Mouse (Mus musculus): ENCODE measurements around the gene Fbxw11. TPM values are rescaled to one million over a fixed set of nuclear protein-coding genes. Genes with fewer than 3 reads are reported as not detected.

The Fbxw11 gene
- polyA plus RNA-seq, 1 experiment from 2014 or later = 114 TPM

GRCm38 (mm10) chr11:32650236-32650749, 7.8 kb downstream of the Fbxw11 start:
- no peak overlapping the region for H3K27ac ChIP-seq
- ATAC-seq (ENCODE audit: low FRiP score) (no peak), DNase-seq (ENCODE audit: low spot score) (no peak)
- H3K27me3 ChIP-seq (ENCODE audit: control insufficient read depth, insufficient read depth, low read length) = no peaks in the 10 kb centered on the region
- no peaks in the 10 kb centered on the region for H3K36me3 ChIP-seq (replicated peaks; ENCODE audit: control insufficient read depth, insufficient read depth)
- no peaks in the 10 kb centered on the region for H3K9me3 ChIP-seq (ENCODE audit: control insufficient read depth, low read length)
- no peak overlapping the region for H3K4me2 ChIP-seq (replicated peaks)
- H3K9ac ChIP-seq = no peak overlapping the region
- H3K4me3 ChIP-seq (replicated peaks; ENCODE audit: low read length) = no peak overlapping the region
- 0 out of 2 replicates have a peak, but pooled peaks cover 5% of the 10 kb centered on the region for H3K4me1 ChIP-seq (replicated peaks; ENCODE audit: control insufficient read depth, insufficient read depth, low read length)

GRCm38 (mm10) chr11:32650893-32651590, 8.5 kb downstream of the Fbxw11 start:
- no peak overlapping the region for H3K27ac ChIP-seq
- no peaks in the 10 kb centered on the region for H3K36me3 ChIP-seq (replicated peaks; ENCODE audit: control insufficient read depth, insufficient read depth)
- no peak overlapping the region for H3K4me3 ChIP-seq (replicated peaks; ENCODE audit: low read length)
- no peak overlapping the region for H3K9ac ChIP-seq
- WGBS = 77% methylated on average over 7 of the region's 7 CpGs
- no peaks in the 10 kb centered on the region for H3K9me3 ChIP-seq (ENCODE audit: control insufficient read depth, low read length)
- ATAC-seq (ENCODE audit: low FRiP score) (no peak), DNase-seq (ENCODE audit: low spot score) (no peak)
- no peaks in the 10 kb centered on the region for H3K27me3 ChIP-seq (ENCODE audit: control insufficient read depth, insufficient read depth, low read length)
- 0 out of 2 replicates have a peak, but pooled peaks cover 5% of the 10 kb centered on the region for H3K4me1 ChIP-seq (replicated peaks; ENCODE audit: control insufficient read depth, insufficient read depth, low read length)
- H3K4me2 ChIP-seq (replicated peaks) = no peak overlapping the region

- Histone ChIP-seq H3K27ac (no peak overlapping the region), H3K36me3 (replicated peaks; ENCODE audit: control insufficient read depth, insufficient read depth) (no peaks in the 10 kb centered on the region), H3K27me3 (ENCODE audit: control insufficient read depth, insufficient read depth, low read length) (no peaks in the 10 kb centered on the region), H3K4me1 (replicated peaks; ENCODE audit: control insufficient read depth, insufficient read depth, low read length) (0 out of 2 replicates have a peak, but pooled peaks cover 5% of the 10 kb centered on the region), H3K9ac (no peak overlapping the region), H3K4me3 (replicated peaks; ENCODE audit: low read length) (no peak overlapping the region), H3K9me3 (ENCODE audit: control insufficient read depth, low read length) (no peaks in the 10 kb centered on the region), H3K4me2 (replicated peaks) (no peak overlapping the region)
- no peak for DNase-seq (ENCODE audit: low spot score)
- 91% methylated on average over 1 of the region's 1 CpGs for WGBS
- no peak for ATAC-seq (ENCODE audit: low FRiP score)
These were observed 9.2 kb downstream of the Fbxw11 start for GRCm38 (mm10) chr11:32651723-32652122.

- DNase-seq (ENCODE audit: low spot score) = no peak
- ATAC-seq (ENCODE audit: low FRiP score) = no peak
These were observed 19.6 kb downstream of the Fbxw11 start for GRCm38 (mm10) chr11:32662082-32662656.

GRCm38 (mm10) chr11:32665639-32666038, 23.1 kb downstream of the Fbxw11 start:
- DNase-seq (ENCODE audit: low spot score) = no peak
- Histone ChIP-seq H3K27ac (no peak overlapping the region), H3K4me3 (replicated peaks; ENCODE audit: low read length) (no peak overlapping the region), H3K27me3 (ENCODE audit: control insufficient read depth, insufficient read depth, low read length) (no peaks in the 10 kb centered on the region), H3K4me2 (replicated peaks) (no peak overlapping the region), H3K4me1 (replicated peaks; ENCODE audit: control insufficient read depth, insufficient read depth, low read length) (0 out of 2 replicates have a peak, but pooled peaks cover 7% of the 10 kb centered on the region), H3K9ac (no peak overlapping the region), H3K9me3 (ENCODE audit: control insufficient read depth, low read length) (no peaks in the 10 kb centered on the region), H3K36me3 (replicated peaks; ENCODE audit: control insufficient read depth, insufficient read depth) (no peaks in the 10 kb centered on the region)
- 96% methylated on average over 3 of the region's 3 CpGs for WGBS
- ATAC-seq (ENCODE audit: low FRiP score) = no peak

More at GRCm38 (mm10) chr11:32662082-32662656, 19.6 kb downstream of the Fbxw11 start:
- H3K9me3 ChIP-seq (ENCODE audit: control insufficient read depth, low read length) = no peaks in the 10 kb centered on the region
- no peak overlapping the region for H3K9ac ChIP-seq
- whole genome bisulfite sequencing = 95% methylated on average over 1 of the region's 1 CpGs
- H3K27ac ChIP-seq = no peak overlapping the region
- 0 out of 2 replicates have a peak, but pooled peaks cover 2% of the 10 kb centered on the region for H3K4me1 ChIP-seq (replicated peaks; ENCODE audit: control insufficient read depth, insufficient read depth, low read length)
- H3K4me3 ChIP-seq (replicated peaks; ENCODE audit: low read length) = no peak overlapping the region
- no peaks in the 10 kb centered on the region for H3K27me3 ChIP-seq (ENCODE audit: control insufficient read depth, insufficient read depth, low read length)
- H3K4me2 ChIP-seq (replicated peaks) = no peak overlapping the region
- no peaks in the 10 kb centered on the region for H3K36me3 ChIP-seq (replicated peaks; ENCODE audit: control insufficient read depth, insufficient read depth)

GRCm38 (mm10) chr11:32666983-32667382, 24.5 kb downstream of the Fbxw11 start:
- H3K4me3 ChIP-seq (replicated peaks; ENCODE audit: low read length) = no peak overlapping the region
- H3K4me1 ChIP-seq (replicated peaks; ENCODE audit: control insufficient read depth, insufficient read depth, low read length) = 0 out of 2 replicates have a peak, but pooled peaks cover 7% of the 10 kb centered on the region
- DNase-seq (ENCODE audit: low spot score) (no peak), ATAC-seq (ENCODE audit: low FRiP score) (no peak)
- H3K36me3 ChIP-seq (replicated peaks; ENCODE audit: control insufficient read depth, insufficient read depth) = no peaks in the 10 kb centered on the region
- no peak overlapping the region for H3K9ac ChIP-seq
- H3K9me3 ChIP-seq (ENCODE audit: control insufficient read depth, low read length) = no peaks in the 10 kb centered on the region
- no peak overlapping the region for H3K27ac ChIP-seq
- no peak overlapping the region for H3K4me2 ChIP-seq (replicated peaks)
- no peaks in the 10 kb centered on the region for H3K27me3 ChIP-seq (ENCODE audit: control insufficient read depth, insufficient read depth, low read length)

GRCm38 (mm10) chr11:32671480-32671879, 29.0 kb downstream of the Fbxw11 start:
- no peaks in the 10 kb centered on the region for H3K27me3 ChIP-seq (ENCODE audit: control insufficient read depth, insufficient read depth, low read length)
- H3K9ac ChIP-seq = no peak overlapping the region
- no peak overlapping the region for H3K4me2 ChIP-seq (replicated peaks)
- no peak overlapping the region for H3K27ac ChIP-seq
- H3K9me3 ChIP-seq (ENCODE audit: control insufficient read depth, low read length) = no peaks in the 10 kb centered on the region
- H3K4me1 ChIP-seq (replicated peaks; ENCODE audit: control insufficient read depth, insufficient read depth, low read length) = 0 out of 2 replicates have a peak, but pooled peaks cover 10% of the 10 kb centered on the region
- WGBS = 91% methylated on average over 4 of the region's 4 CpGs
- H3K36me3 ChIP-seq (replicated peaks; ENCODE audit: control insufficient read depth, insufficient read depth) = no peaks in the 10 kb centered on the region
- ATAC-seq (ENCODE audit: low FRiP score) (no peak; the same call in 1 of the 2 replicates), DNase-seq (ENCODE audit: low spot score) (no peak)
- H3K4me3 ChIP-seq (replicated peaks; ENCODE audit: low read length) = no peak overlapping the region

- H3K9ac ChIP-seq = no peak overlapping the region
- peaks cover 8% of the 10 kb centered on the region; the same call in 1 of the 2 replicates for H3K4me1 ChIP-seq (replicated peaks; ENCODE audit: control insufficient read depth, insufficient read depth, low read length)
- ATAC-seq (ENCODE audit: low FRiP score) (no peak), DNase-seq (ENCODE audit: low spot score) (no peak)
- no peak overlapping the region for H3K4me3 ChIP-seq (replicated peaks; ENCODE audit: low read length)
- no peaks in the 10 kb centered on the region for H3K9me3 ChIP-seq (ENCODE audit: control insufficient read depth, low read length)
- no peak overlapping the region for H3K27ac ChIP-seq
- H3K36me3 ChIP-seq (replicated peaks; ENCODE audit: control insufficient read depth, insufficient read depth) = no peaks in the 10 kb centered on the region
- no peak overlapping the region for H3K4me2 ChIP-seq (replicated peaks)
- 60% methylated on average over 3 of the region's 3 CpGs for WGBS
- no peaks in the 10 kb centered on the region for H3K27me3 ChIP-seq (ENCODE audit: control insufficient read depth, insufficient read depth, low read length)
These were observed 34.3 kb downstream of the Fbxw11 start for GRCm38 (mm10) chr11:32676777-32677176.

- no peak overlapping the region for H3K27ac ChIP-seq
- H3K4me1 ChIP-seq (replicated peaks; ENCODE audit: control insufficient read depth, insufficient read depth, low read length) = peaks cover 8% of the 10 kb centered on the region; the same call in 1 of the 2 replicates
- no peak overlapping the region for H3K4me2 ChIP-seq (replicated peaks)
- H3K27me3 ChIP-seq (ENCODE audit: control insufficient read depth, insufficient read depth, low read length) = no peaks in the 10 kb centered on the region
- H3K9ac ChIP-seq = no peak overlapping the region
- H3K4me3 ChIP-seq (replicated peaks; ENCODE audit: low read length) = no peak overlapping the region
- DNase-seq (ENCODE audit: low spot score) = no peak
- 94% methylated on average over 1 of the region's 1 CpGs for WGBS
- ATAC-seq (ENCODE audit: low FRiP score) = no peak
- no peaks in the 10 kb centered on the region for H3K9me3 ChIP-seq (ENCODE audit: control insufficient read depth, low read length)
- H3K36me3 ChIP-seq (replicated peaks; ENCODE audit: control insufficient read depth, insufficient read depth) = no peaks in the 10 kb centered on the region
These were observed 35.3 kb downstream of the Fbxw11 start for GRCm38 (mm10) chr11:32677811-32678210.
